Mouse (Mus musculus): ENCODE measurements around the gene Olfr536. TPM values are rescaled to one million over a fixed set of nuclear protein-coding genes. Genes with fewer than 3 reads are reported as not detected.
"Not testable (repeated sequence)": the region's sequence is repeated elsewhere in the genome, so short reads cannot be mapped to it uniquely, and the experiment has no call there.

Olfr536 gene
- not detected in 2 replicates for polyA plus RNA-seq (2015; fragmentation: Nextera tagmentation; extraction: Ambion mirVana)

DNA sequence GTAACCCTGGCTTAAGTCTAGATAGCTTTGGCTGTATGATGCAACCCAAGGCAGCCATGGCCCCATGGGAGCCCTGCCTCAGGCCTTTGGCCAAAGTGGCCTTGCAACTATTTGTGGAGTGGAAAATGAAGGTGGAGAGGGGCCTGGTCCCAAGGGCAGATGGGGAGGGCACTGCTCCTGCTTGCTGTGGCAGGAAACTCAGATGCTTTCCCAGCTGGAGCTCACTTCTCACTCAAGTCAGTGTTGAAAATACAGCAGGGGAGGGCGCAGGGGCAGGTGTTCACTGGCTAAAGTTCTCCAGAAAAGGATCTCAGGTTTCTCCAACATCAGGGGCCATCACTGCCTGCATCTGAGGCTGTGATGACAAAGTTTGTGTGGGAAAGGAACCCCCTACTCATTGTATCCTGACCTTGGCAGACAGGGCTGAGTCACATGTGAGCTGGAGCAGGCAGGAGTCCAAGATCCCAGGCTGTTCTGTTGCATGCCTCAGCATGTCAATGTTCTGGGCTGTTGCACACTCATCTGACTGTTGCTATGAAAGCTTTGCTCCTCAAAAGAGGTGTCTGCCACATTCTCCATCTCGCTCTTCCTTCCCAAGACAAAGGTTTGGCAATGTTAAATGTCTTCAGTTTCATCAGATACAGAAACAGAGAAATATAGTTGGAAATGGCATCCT lies at the start of gene Olfr536:
Gene Olfr536, minus strand, starts transcription at position 51 of the 676 bp plus-strand sequence.
- not testable (repeated sequence) for H3K9me3 ChIP-seq; H3K9ac ChIP-seq; H3K27me3 ChIP-seq; H3K4me2 ChIP-seq; H3K36me3 ChIP-seq; H3K4me1 ChIP-seq (replicated peaks); H3K27ac ChIP-seq (replicated peaks); H3K4me3 ChIP-seq; ATAC-seq (ENCODE audit: low read depth)
- 80% methylated on average over 1 of the region's 2 CpGs for WGBS

DNA sequence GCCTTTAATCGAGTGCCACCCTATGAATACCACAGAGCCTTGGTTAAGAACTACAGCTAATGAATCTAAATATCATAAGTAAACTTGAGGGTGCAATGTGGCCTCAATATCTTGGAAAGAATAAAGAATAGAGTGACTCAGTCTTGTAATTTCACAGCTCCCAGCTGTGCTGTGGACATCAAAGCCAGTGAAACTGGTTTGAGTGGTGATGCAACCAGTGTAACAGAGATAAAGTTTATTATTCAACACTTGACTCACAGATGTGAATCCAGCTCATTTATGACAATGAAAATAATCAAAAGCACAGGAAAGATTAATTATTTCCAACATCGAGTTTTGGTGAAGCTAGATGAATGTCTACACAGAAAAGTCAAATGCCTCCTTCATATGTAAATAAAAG lies 32.5 kb upstream of the Olfr536 start:
- no peak for ATAC-seq (ENCODE audit: low read depth)
- no peaks in the 10 kb centered on the region for H3K27me3 ChIP-seq
- H3K9ac ChIP-seq, result no peak overlapping the region
- H3K4me1 ChIP-seq (replicated peaks), result no peaks in the 10 kb centered on the region
- 83% methylated on average over 2 of the region's 2 CpGs for WGBS
- no peaks in the 10 kb centered on the region for H3K9me3 ChIP-seq
- no peaks in the 10 kb centered on the region for H3K36me3 ChIP-seq
- no peak overlapping the region for H3K4me3 ChIP-seq
- no peak overlapping the region for H3K27ac ChIP-seq (replicated peaks)
- H3K4me2 ChIP-seq, result no peak overlapping the region

DNA sequence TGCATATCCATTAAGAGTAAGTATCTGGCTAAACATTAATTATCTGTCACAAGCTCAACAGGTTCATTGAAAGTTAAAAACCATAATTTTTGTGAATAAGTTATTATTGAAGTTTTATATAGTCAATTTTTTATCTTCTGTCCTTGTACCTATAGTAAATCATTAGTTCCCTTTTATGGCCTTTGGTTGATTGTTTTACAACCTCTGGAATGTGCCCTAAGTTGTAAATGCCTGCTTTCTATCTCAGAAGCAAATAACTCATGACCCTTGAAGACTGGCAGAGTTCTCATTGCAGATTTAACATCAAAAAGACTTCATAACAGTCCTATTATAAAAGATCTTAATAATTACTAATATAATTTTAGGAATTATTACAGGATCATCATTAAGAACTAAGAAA lies 12.5 kb downstream of the Olfr536 start:
- Histone ChIP-seq H3K27ac (replicated peaks) (no peak overlapping the region), H3K36me3 (no peaks in the 10 kb centered on the region), H3K4me1 (replicated peaks) (no peaks in the 10 kb centered on the region), H3K4me3 (no peak overlapping the region), H3K9ac (no peak overlapping the region), H3K9me3 (no peaks in the 10 kb centered on the region), H3K27me3 (no peaks in the 10 kb centered on the region), H3K4me2 (no peak overlapping the region)
- no peak for ATAC-seq (ENCODE audit: low read depth)

DNA sequence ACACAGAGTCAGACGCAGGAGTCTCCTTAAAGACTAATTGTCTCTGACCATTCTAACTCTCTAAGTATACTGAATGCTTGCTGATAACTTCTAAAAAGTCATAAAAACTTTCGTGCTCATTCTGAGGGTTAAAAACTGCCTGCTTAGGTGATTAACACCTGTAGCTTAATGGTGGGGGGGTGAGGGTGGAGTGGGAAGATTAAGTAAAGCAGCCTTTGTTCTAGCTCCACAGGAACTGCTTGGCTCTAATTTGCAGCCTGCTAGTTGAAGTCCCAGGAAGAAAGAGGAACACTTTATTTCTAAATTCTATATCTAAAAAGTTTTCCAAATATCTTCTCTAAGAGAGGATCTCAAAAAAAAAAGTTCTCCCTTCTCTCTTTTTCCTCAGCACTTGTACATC lies 13.0 kb downstream of the Olfr536 start:
- Histone ChIP-seq H3K4me2 (no peak overlapping the region), H3K27ac (replicated peaks) (no peak overlapping the region), H3K36me3 (no peaks in the 10 kb centered on the region), H3K4me1 (replicated peaks) (no peaks in the 10 kb centered on the region), H3K9me3 (no peaks in the 10 kb centered on the region), H3K4me3 (no peak overlapping the region), H3K27me3 (no peaks in the 10 kb centered on the region), H3K9ac (no peak overlapping the region)
- ATAC-seq (ENCODE audit: low read depth), result no peak
- 4% methylated on average over 2 of the region's 2 CpGs for WGBS

DNA sequence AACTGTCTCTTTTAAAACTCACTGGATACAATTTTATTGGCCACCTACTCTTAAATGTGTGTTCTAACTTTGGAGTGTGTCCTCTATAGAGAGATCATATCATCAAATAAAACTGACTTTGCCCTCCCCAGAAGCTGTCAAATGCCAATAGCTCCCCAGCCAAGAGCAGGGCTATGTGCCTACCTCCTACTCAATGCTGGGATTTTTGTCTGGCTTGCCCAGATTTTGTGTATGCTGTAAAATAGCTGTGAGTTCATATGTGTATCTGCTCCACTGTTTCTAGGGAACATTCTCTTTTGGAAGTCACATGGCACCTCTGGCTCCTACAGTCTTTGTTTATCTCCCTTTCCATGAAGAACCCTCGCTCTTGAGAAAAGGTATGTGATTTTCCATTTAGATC lies 18.2 kb downstream of the Olfr536 start:
- no peak for ATAC-seq (ENCODE audit: low read depth)
- 93% methylated on average over 1 of the region's 1 CpGs for WGBS

DNA sequence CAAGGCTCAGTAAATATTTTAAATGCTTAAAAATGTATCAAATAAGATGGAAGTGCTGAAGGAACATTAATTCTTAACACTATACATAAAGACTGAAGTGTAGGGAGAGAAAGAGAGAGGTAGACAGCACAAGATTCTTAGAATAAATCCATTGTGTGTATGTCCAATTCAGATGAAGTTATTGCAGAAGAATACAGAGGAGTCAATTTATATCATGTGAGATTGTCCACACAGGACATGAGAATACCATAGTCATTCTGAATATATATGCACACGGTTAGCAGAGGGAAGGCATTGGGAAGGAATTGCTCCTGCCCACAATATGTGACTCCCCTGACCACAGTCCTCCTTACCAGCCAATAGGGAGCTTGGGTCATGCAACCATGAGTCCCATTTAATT lies 23.3 kb downstream of the Olfr536 start, which contains the start of gene Olfr535:
Gene Olfr535, plus strand, starts transcription at position 301 of the 400 bp plus-strand sequence.
- H3K4me2 ChIP-seq, result no peak within 1 kb of the TSS
- H3K36me3 ChIP-seq, result no peaks in the 10 kb centered on the region
- no peak for ATAC-seq (ENCODE audit: low read depth)
- no peak within 1 kb of the TSS for H3K4me3 ChIP-seq
- H3K9ac ChIP-seq, result no peak within 1 kb of the TSS
- WGBS, result 91% methylated on average over 1 of the region's 1 CpGs
- no peak within 1 kb of the TSS for H3K27ac ChIP-seq (replicated peaks)
- H3K4me1 ChIP-seq (replicated peaks), result no peaks in the 10 kb centered on the region
- H3K27me3 ChIP-seq, result no peaks in the 10 kb centered on the region
- no peaks in the 10 kb centered on the region for H3K9me3 ChIP-seq

More for the DNA sequence above, 18.2 kb downstream of the Olfr536 start:
- H3K27ac ChIP-seq (replicated peaks), result no peak overlapping the region
- H3K4me3 ChIP-seq, result no peak overlapping the region
- no peaks in the 10 kb centered on the region for H3K27me3 ChIP-seq
- H3K4me1 ChIP-seq (replicated peaks), result no peaks in the 10 kb centered on the region
- no peak overlapping the region for H3K9ac ChIP-seq
- no peak overlapping the region for H3K4me2 ChIP-seq
- H3K36me3 ChIP-seq, result no peaks in the 10 kb centered on the region
- H3K9me3 ChIP-seq, result no peaks in the 10 kb centered on the region

DNA sequence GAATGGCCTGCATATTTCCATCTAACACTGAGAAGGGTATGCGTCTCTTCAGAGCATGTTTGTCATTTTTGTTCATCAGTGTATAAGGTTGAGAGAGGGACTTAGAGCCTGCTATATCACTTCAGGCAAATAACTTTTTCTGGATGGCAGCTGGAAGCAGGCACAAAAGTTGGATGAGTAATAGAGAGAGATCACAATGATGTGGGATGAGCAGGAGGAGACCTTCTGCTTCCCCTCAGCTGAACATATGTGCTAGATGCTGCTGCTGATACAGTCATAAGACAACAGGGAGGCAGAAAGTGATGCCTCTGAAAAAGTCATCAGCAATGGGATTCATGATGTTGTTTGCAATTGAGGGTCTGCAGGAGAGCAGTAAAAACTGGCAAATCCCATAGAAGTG lies 28.5 kb downstream of the Olfr536 start:
- WGBS, result 83% methylated on average over 1 of the region's 1 CpGs
- Histone ChIP-seq H3K4me1 (replicated peaks) (no peaks in the 10 kb centered on the region), H3K9me3 (peaks cover 8% of the 10 kb centered on the region; the same call in 1 of the 2 replicates), H3K4me2 (no peak overlapping the region), H3K27me3 (no peaks in the 10 kb centered on the region), H3K4me3 (no peak overlapping the region), H3K9ac (no peak overlapping the region), H3K36me3 (no peaks in the 10 kb centered on the region), H3K27ac (replicated peaks) (no peak overlapping the region)
- ATAC-seq (ENCODE audit: low read depth), result no peak

DNA sequence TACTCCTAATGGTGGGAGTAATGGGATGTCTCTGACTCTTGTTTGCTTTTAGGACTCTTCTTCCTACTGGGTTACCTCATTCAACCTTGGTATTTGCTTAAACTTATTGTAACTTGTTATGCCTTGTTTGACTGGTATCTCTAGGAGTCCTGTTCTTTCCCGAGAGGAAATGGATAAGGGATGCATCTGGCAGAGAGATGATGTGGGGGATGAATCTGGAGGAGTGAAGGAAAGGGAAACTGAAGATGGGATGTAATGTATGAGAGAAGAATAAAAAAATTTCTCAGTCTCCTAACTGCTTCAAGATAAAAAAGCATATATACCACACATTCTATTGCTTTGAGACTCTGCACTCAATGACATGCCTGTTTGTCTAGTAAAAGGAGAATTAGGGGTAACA lies 29.3 kb downstream of the Olfr536 start:
- Histone ChIP-seq H3K9me3 (peaks cover 8% of the 10 kb centered on the region; the same call in 1 of the 2 replicates), H3K4me2 (no peak overlapping the region), H3K4me1 (replicated peaks) (no peaks in the 10 kb centered on the region), H3K27me3 (no peaks in the 10 kb centered on the region), H3K4me3 (no peak overlapping the region), H3K27ac (replicated peaks) (no peak overlapping the region), H3K9ac (no peak overlapping the region), H3K36me3 (no peaks in the 10 kb centered on the region)
- WGBS, result 81% methylated on average over 1 of the region's 1 CpGs
- ATAC-seq (ENCODE audit: low read depth), result no peak

DNA sequence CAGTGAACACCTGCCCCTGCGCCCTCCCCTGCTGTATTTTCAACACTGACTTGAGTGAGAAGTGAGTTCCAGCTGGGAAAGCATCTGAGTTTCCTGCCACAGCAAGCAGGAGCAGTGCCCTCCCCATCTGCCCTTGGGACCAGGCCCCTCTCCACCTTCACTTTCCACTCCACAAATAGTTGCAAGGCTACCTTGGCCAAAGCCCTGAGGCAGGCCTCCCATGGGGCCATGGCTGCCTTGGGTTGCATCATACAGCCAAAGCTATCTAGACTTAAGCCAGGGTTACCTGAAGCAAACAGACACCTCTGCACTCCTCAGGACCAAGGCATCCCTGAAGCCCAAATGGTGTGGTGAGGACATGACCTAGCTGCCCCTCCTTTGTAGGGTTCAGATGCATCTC lies 44.1 kb downstream of the Olfr536 start, which contains the start of gene Olfr533:
Gene Olfr533, plus strand, starts transcription at position 301 of the 400 bp plus-strand sequence.
- not testable (repeated sequence) for H3K4me1 ChIP-seq (replicated peaks); H3K27ac ChIP-seq (replicated peaks); H3K9me3 ChIP-seq; H3K9ac ChIP-seq; H3K4me2 ChIP-seq; H3K27me3 ChIP-seq; H3K36me3 ChIP-seq; ATAC-seq (ENCODE audit: low read depth); H3K4me3 ChIP-seq
- WGBS, result 80% methylated on average over 1 of the region's 1 CpGs

Other genes with a start within 250 kb of the Olfr536 start
- not detected in 2 replicates for gene Olfr525, start 186.5 kb downstream of the Olfr536 start, polyA plus RNA-seq (2015; fragmentation: Nextera tagmentation; extraction: Ambion mirVana)
- not detected in 2 replicates for gene Olfr527, start 173.4 kb downstream of the Olfr536 start, polyA plus RNA-seq (2015; fragmentation: Nextera tagmentation; extraction: Ambion mirVana)
- not detected in 2 replicates for gene Olfr60, start 145.7 kb downstream of the Olfr536 start, polyA plus RNA-seq (2015; fragmentation: Nextera tagmentation; extraction: Ambion mirVana)
- not detected in 2 replicates for gene Olfr530, start 131.1 kb downstream of the Olfr536 start, polyA plus RNA-seq (2015; fragmentation: Nextera tagmentation; extraction: Ambion mirVana)
- gene Olfr531, start 104.5 kb downstream of the Olfr536 start, polyA plus RNA-seq (2015; fragmentation: Nextera tagmentation; extraction: Ambion mirVana), result not detected in 2 replicates
- not detected in 2 replicates for gene Olfr532, start 85.8 kb downstream of the Olfr536 start, polyA plus RNA-seq (2015; fragmentation: Nextera tagmentation; extraction: Ambion mirVana)
- gene Olfr533, start 44.0 kb downstream of the Olfr536 start, polyA plus RNA-seq (2015; fragmentation: Nextera tagmentation; extraction: Ambion mirVana), result not detected in 2 replicates
- gene Olfr535, start 23.2 kb downstream of the Olfr536 start, polyA plus RNA-seq (2015; fragmentation: Nextera tagmentation; extraction: Ambion mirVana), result not detected in 2 replicates
- not detected in 2 replicates for gene Olfr538, start 60.5 kb upstream of the Olfr536 start, polyA plus RNA-seq (2015; fragmentation: Nextera tagmentation; extraction: Ambion mirVana)
- not detected in 2 replicates for gene Olfr46, start 93.9 kb upstream of the Olfr536 start, polyA plus RNA-seq (2015; fragmentation: Nextera tagmentation; extraction: Ambion mirVana)
- gene Olfr61, start 121.6 kb upstream of the Olfr536 start, polyA plus RNA-seq (2015; fragmentation: Nextera tagmentation; extraction: Ambion mirVana), result not detected in 2 replicates
- not detected in 2 replicates for gene Olfr53, start 139.1 kb upstream of the Olfr536 start, polyA plus RNA-seq (2015; fragmentation: Nextera tagmentation; extraction: Ambion mirVana)
- 0.07 TPM in 1 of 2 replicates, not detected in the other for gene Olfr539, start 152.5 kb upstream of the Olfr536 start, polyA plus RNA-seq (2015; fragmentation: Nextera tagmentation; extraction: Ambion mirVana)
- gene Olfr45, start 174.6 kb upstream of the Olfr536 start, polyA plus RNA-seq (2015; fragmentation: Nextera tagmentation; extraction: Ambion mirVana), result not detected in 2 replicates
- not detected in 2 replicates for gene Olfr541, start 189.9 kb upstream of the Olfr536 start, polyA plus RNA-seq (2015; fragmentation: Nextera tagmentation; extraction: Ambion mirVana)